Mouse (Mus musculus) liver, postnatal 0 days (tissue): Measurements from ENCODE around the gene Cux2.

Source experiments
- CTCF ChIP-seq: sonication (generic); IDR thresholded peaks from 2 replicates; pipeline ENCODE4 v1.5.1; 2016; ENCODE audit warnings: antibody characterized with exemption, low read depth
- EP300 ChIP-seq: IDR thresholded peaks from 2 replicates; pipeline ENCODE4 v1.6.1; 2016; ENCODE audit warnings: antibody characterized with exemption, low read depth, mild to moderate bottlenecking

DNA sequence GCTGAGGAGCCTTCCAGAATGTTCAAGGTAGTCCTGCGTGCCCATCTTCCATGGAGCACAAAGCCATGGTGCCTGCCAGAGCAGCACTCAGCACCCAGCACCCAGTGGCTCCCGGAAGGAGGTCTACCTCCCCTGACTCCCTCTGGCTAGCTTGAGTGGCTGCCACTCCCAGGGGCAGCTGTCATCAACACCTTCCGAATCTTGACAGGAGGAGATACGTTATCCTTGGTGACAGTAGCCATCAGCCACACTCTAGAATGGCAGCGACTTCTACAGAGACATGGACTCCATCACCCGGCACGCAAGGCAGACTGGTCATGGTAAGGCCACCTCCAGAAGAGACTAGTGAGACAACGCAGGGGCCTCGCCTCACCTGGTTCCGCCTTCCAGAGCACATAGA, 44.5 kb upstream of the Cux2 start:
- TF ChIP-seq CTCF: no peak
- no peak for TF ChIP-seq EP300
